Mouse (Mus musculus) adrenal gland (tissue): ENCODE measurements around the gene Lrrc74b.

ENCODE experiments used
- intact Hi-C: fragments of 180-260 bp; cut with DNase I; formaldehyde crosslinking; loops from one replicate; pipeline ENCODE4 v1.15.1; 2025

Lrrc74b gene

GRCm38 (mm10) chr16:17553910-17554685 lies 6.9 kb downstream of the Lrrc74b start:
- intact Hi-C loops: no loop called here

- intact Hi-C loops: no loop called here
Measured at GRCm38 (mm10) chr16:17552837-17553236, 8.2 kb downstream of the Lrrc74b start.

- intact Hi-C loops: no loop called here
Measured at GRCm38 (mm10) chr16:17542632-17543031, 18.4 kb downstream of the Lrrc74b start.

- intact Hi-C loops: loop anchor here (10.0 kb wide), 1 partner anchor 132 kb away; the partner anchor contains the start of genes Pi4ka and Snap29
Measured at GRCm38 (mm10) chr16:17536584-17536983, 24.5 kb downstream of the Lrrc74b start.

- intact Hi-C loops: loop anchor here (5.0 to 10.0 kb wide), 2 partner anchors 61 to 128 kb away; partner anchors contain the start of genes Pi4ka and Snap29
Measured at GRCm38 (mm10) chr16:17532676-17533329, 28.2 kb downstream of the Lrrc74b start.

- intact Hi-C loops: loop anchor here (5.0 to 10.0 kb wide), 2 partner anchors 60 to 127 kb away; partner anchors contain the start of genes Pi4ka and Snap29
Measured at GRCm38 (mm10) chr16:17532271-17532670, 28.8 kb downstream of the Lrrc74b start.

- intact Hi-C loops: loop anchor here (5.0 to 10.0 kb wide), 2 partner anchors 58 to 126 kb away; partner anchors contain the start of genes Pi4ka and Snap29
Measured at GRCm38 (mm10) chr16:17530640-17531288, 30.3 kb downstream of the Lrrc74b start, which contains the start of gene Thap7. Thap7 (minus strand) TSS chr16:17531136.

- intact Hi-C loops: loop anchor here (5.0 to 10.0 kb wide), 2 partner anchors 58 to 125 kb away; partner anchors contain the start of genes Pi4ka and Snap29
Measured at GRCm38 (mm10) chr16:17529981-17530586, 31.0 kb downstream of the Lrrc74b start.

GRCm38 (mm10) chr16:17528276-17528675 lies 32.8 kb downstream of the Lrrc74b start:
- intact Hi-C loops: no loop called here

- intact Hi-C loops: no loop called here
Measured at GRCm38 (mm10) chr16:17527606-17528005, 33.4 kb downstream of the Lrrc74b start.

- intact Hi-C loops: no loop called here
Measured at GRCm38 (mm10) chr16:17526223-17526622, 34.8 kb downstream of the Lrrc74b start.

- intact Hi-C loops: no loop called here
Measured at GRCm38 (mm10) chr16:17525524-17525923, 35.5 kb downstream of the Lrrc74b start.

- intact Hi-C loops: no loop called here
Measured at GRCm38 (mm10) chr16:17524156-17524555, 36.9 kb downstream of the Lrrc74b start.

GRCm38 (mm10) chr16:17518910-17519309 lies 42.1 kb downstream of the Lrrc74b start:
- intact Hi-C loops: no loop called here

- intact Hi-C loops: no loop called here
Measured at GRCm38 (mm10) chr16:17511431-17511830, 49.6 kb downstream of the Lrrc74b start.

- intact Hi-C loops: no loop called here
Measured at GRCm38 (mm10) chr16:17510686-17511085, 50.4 kb downstream of the Lrrc74b start.

GRCm38 (mm10) chr16:17510143-17510542 lies 50.9 kb downstream of the Lrrc74b start:
- intact Hi-C loops: no loop called here

- intact Hi-C loops: loop anchor here (5.0 kb wide), 1 partner anchor 37 kb away; no protein-coding TSS in a partner anchor
Measured at GRCm38 (mm10) chr16:17509240-17509597, 51.8 kb downstream of the Lrrc74b start.

- intact Hi-C loops: loop anchor here (5.0 kb wide), 1 partner anchor 36 kb away; no protein-coding TSS in a partner anchor
Measured at GRCm38 (mm10) chr16:17508546-17509239, 52.4 kb downstream of the Lrrc74b start, which contains the start of gene Lztr1. Lztr1 (plus strand) TSS chr16:17508688.

- intact Hi-C loops: loop anchor here (5.0 kb wide), 1 partner anchor 36 kb away; no protein-coding TSS in a partner anchor
Measured at GRCm38 (mm10) chr16:17508031-17508430, 53.0 kb downstream of the Lrrc74b start.
